Mouse (Mus musculus) erythroblast, embryonic 14.5 days (primary cell): Measurements from ENCODE around the gene Tomm70a.

Experiments
- GATA1 ChIP-seq: IDR thresholded peaks from 2 replicates; pipeline ENCODE4 v1.6.1; 2012; ENCODE audit warnings: low read length, inconsistent platforms, mixed read lengths
- TAL1 ChIP-seq: IDR thresholded peaks from 3 replicates; pipeline ENCODE4 v1.6.1; 2012; ENCODE audit warnings: low read length, inconsistent platforms, mixed read lengths

DNA sequence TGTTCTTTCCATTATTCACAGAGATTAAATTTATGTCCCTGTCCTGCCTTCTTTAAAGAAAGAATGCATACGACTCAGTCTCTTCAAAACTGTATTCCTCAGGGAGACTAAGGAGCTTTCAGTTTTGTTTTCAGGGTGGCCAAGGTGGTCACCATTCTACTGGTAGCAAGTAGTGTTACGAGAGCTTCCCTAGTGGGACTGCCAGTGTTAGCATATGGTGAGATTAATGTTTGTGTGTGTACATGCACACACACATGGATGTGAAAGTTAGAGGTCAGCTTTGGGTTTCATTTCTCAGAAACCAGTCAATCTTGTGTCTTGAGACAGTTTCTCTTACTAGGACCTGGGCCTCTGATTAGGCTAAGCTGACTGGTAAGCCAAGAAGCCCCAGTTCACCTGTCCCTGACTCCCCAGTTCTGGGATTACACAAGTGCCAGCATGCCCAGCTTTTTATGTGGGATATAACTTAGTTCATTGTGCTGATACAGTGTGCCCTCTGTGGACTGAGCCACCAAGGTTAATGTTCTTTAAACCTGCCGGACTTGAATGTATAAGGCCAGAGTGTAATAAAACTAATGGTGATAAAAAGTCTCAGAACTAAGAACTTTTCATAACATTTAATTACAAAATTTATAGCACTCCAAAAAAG lies 9.4 kb downstream of the Tomm70a start:
- no peak for TF ChIP-seq TAL1
- TF ChIP-seq GATA1, result no peak
